Mouse (Mus musculus) left cerebral cortex, postnatal 10 days (tissue): Measurements from ENCODE around the gene AA467197. TPM values are rescaled to one million over a fixed set of nuclear protein-coding genes. Genes with fewer than 3 reads are reported as not detected.

ENCODE experiments used
- DNase-seq, 2 experiments: peaks; one replicate each; pipeline ENCODE4 v3.0.0; 2021 to 2022; ENCODE audit warnings: low spot score in 2 of 2, mixed read lengths in 1 of 2; ENCODE audit errors: extremely low spot score in 1 of 2
- intact Hi-C: fragments of 180-260 bp; cut with DNase I; formaldehyde crosslinking; loops from one replicate; pipeline ENCODE4 v1.15.1; 2025
- total RNA-seq, 2 experiments: library from RNA; stranded (reverse); gene quantifications; 2 replicates each; pipeline ENCODE4 v1.2.3; 2021

The AA467197 gene
- total RNA-seq = under 1 TPM in 1 of 2 experiments, not detected in 1; 0.99 TPM

- intact Hi-C loops = loop anchor here (10.0 kb wide), 1 partner anchor 118 kb away; no protein-coding TSS in a partner anchor
- no peak for DNase-seq
Observed at GRCm38 (mm10) chr2:122636686-122637085, at the start of gene AA467197. AA467197 (plus strand) TSS chr2:122636986.

DNA sequence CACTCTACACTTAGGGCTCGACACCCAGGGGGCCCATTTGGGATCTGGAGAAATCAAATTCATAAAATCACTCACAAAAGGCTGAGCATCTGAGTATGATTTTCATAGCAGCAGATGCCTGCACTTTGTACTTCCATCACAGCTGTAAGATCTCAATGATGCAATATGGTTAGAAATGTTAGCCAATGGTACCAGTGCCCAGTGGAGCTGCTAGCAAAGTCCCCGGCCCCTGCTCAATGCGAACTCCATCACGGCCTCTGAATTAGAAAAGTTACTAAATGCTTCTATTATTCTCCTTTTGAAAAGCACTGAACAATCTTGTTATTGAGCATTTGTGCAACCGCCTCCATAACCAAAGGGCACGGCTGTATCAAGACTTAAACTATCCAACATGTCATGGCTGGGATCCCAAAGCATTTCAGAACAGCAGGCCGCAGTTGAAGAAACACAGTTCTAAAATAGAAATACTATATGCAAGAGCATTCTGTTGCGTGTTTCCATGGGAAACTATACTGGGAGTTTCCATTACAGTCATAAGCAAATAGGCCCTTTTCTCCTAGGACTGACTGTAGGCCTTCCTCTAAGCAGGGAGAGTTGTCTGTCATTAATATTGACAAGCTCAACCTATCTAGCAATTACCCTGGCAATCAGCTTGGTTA is 48.8 kb upstream of the AA467197 start:
- intact Hi-C loops = no loop called here
- DNase-seq = peak in 1 of 2 experiments; percentile 51

DNA sequence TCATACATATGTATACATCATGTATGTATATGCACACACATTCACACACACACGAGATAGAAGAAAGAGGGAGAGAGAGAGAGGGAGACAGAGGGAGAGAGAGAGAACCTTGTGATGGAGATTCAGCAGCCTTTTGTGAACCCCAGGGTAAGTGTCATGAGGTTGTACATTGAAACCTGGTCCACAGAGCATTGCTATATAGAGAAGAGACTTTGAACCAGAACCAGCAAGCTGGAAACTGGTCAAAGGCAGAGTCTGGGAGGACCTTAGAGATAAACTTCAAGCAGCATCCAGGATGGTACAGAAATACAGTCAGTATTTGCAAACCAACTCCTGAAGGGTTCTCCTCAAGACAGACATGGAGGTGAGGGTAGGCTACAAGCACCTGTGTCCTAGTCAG is 46.4 kb upstream of the AA467197 start:
- DNase-seq = no peak
- intact Hi-C loops = no loop called here

DNA sequence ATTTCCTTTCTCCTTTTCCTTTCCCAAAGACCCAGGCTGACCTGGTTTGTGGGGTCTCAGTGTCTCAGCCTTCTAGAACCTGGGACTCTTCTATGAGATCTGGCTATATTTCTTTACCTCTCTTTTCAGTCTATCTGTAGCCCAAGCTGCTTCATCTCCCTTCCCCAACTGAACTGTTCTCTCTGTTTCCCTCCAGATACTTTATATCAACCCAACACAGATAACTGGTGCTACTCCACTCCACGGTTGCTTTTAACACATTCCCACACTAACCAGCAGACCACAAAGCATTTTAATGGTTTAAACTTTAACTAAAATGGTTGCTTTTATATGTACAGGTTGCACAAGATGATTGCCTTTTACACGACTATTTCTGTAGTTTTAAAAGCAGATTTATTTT is 45.6 kb upstream of the AA467197 start:
- intact Hi-C loops = no loop called here
- DNase-seq = no peak

GRCm38 (mm10) chr2:122595461-122595860 is 41.3 kb upstream of the AA467197 start:
- no peak for DNase-seq
- intact Hi-C loops = no loop called here

GRCm38 (mm10) chr2:122599736-122600135 is 37.0 kb upstream of the AA467197 start:
- intact Hi-C loops = no loop called here
- DNase-seq = no peak

GRCm38 (mm10) chr2:122601354-122601753 is 35.4 kb upstream of the AA467197 start:
- DNase-seq = no peak

GRCm38 (mm10) chr2:122605829-122606228 is 31.0 kb upstream of the AA467197 start:
- intact Hi-C loops = no loop called here
- DNase-seq = no peak

More at GRCm38 (mm10) chr2:122601354-122601753, 35.4 kb upstream of the AA467197 start:
- intact Hi-C loops = no loop called here

GRCm38 (mm10) chr2:122608820-122609219 is 28.0 kb upstream of the AA467197 start:
- DNase-seq = no peak
- intact Hi-C loops = no loop called here

DNA sequence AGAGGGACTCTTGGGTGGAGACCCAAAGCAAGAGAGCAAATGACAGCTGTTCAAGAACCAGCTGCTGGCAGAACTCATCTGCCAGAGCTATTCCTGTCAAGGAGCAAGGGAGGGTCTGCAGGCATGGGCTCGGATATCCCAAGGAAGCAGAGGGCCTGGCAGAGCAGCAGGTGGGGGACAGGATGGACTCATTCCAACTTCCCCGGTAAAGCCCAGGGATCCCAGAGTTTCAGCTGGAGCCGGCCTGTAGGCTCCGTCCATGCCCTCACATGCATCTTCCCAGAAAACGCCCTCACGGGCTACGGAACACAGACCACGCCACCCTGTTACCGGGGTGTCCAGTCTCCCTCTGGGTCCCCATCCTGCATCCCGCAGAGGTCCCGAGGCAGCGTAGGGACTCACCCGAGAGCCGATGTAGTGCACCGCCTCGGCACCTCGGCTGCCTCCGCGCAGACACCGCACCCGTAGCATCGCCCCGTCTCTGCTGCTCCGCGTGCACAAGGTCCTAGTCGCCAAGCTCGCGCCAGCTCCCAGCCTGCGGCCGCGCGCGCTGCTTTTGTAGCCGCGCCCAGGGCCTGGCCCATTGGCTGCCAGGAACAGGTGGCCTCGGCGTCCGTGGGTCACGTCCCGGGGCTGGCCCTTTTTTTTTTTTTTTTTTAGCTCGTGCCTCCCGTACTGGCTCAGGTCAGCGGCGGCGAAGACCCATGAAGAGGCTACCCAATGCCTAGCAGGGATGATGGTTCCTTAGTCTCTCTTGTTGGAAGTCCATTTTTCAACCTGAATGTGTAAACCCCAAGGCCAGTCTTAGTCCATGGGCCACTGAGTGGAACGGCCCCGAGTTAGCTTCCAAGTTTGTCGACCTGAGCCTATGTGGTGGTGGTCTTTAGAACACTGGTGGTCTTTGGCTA is 25.8 kb upstream of the AA467197 start, which contains the start of gene Gatm:
Gatm (minus strand) TSS at position 558 of the 908 bp plus-strand sequence.
- peak; percentile 73 to 93 for DNase-seq
- intact Hi-C loops = loop anchor here (5.0 kb wide), 2 partner anchors 39 to 234 kb away; no protein-coding TSS in a partner anchor

DNA sequence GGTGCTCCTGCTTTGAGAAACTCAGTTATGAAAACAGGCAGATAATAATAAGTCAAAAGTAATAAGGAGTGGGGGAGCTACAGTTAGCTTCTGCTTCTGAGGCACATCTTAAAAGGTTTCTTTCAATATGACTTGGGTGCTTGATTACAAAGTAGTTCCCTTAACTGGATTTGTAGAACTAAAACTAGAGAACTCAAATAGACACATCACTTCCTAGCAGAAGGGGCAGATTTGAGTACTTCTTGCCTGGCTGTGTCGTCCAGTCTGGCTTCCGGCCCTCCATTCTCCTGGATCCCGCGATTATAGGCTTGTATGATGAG is 25.2 kb upstream of the AA467197 start:
- intact Hi-C loops = loop anchor here (5.0 kb wide), 2 partner anchors 39 to 234 kb away; no protein-coding TSS in a partner anchor
- no peak for DNase-seq

- peak in 1 of 2 experiments; percentile 43 for DNase-seq
- intact Hi-C loops = no loop called here
Observed at GRCm38 (mm10) chr2:122616237-122616636, 20.5 kb upstream of the AA467197 start.

DNA sequence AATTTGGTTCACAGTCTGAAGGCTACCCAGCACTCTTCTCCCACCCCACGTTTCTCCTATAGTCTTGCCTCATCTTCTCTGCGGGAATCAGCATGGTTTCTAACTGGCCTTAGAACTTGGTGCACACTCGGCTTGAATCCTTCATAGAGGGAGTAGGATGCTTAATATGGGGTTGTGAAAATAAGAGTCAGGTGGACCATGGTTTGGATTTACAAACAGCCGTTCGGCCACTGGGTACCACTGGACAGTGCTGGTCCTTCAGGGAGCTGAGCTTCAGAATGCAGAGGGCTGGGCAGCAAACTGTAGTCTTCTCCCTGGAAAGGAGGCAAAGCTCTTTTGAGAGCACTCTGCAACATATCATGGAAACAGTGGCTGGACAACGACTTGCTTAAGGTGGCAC is 19.0 kb upstream of the AA467197 start:
- intact Hi-C loops = no loop called here
- no peak for DNase-seq

DNA sequence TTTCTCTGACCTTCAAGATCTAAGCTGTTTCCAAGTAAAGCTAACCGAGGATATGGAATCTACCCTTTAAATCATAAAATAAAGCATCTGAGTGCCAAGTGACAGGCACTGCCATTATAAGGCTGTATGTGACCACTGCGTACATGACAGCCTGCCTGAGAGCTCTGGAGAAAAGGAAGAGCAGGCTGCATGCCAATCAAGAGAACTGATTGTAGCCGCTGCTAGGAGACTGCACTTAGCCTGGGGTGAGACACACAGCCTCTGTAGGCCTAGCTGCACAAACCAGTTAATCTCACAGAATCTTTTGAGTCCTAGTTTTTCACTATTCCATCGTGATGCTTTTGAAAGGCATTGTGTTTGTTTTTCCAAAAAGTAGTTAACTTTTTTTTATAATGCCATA is 18.1 kb upstream of the AA467197 start:
- no peak for DNase-seq
- intact Hi-C loops = no loop called here

GRCm38 (mm10) chr2:122621337-122622110 is 15.3 kb upstream of the AA467197 start:
- intact Hi-C loops = loop anchor here (10.0 kb wide), 1 partner anchor 427 kb away; no protein-coding TSS in a partner anchor

GRCm38 (mm10) chr2:122625930-122626329 is 10.9 kb upstream of the AA467197 start:
- DNase-seq = no peak
- intact Hi-C loops = loop anchor here (10.0 kb wide), 1 partner anchor 431 kb away; no protein-coding TSS in a partner anchor

More at GRCm38 (mm10) chr2:122621337-122622110, 15.3 kb upstream of the AA467197 start:
- DNase-seq = no peak

- DNase-seq = peak; percentile 83 to 86
- intact Hi-C loops = loop anchor here (2.0 to 10.0 kb wide), 2 partner anchors 58 to 434 kb away; no protein-coding TSS in a partner anchor
Observed at GRCm38 (mm10) chr2:122628976-122629375, 7.8 kb upstream of the AA467197 start.

GRCm38 (mm10) chr2:122629871-122630270 is 6.9 kb upstream of the AA467197 start:
- DNase-seq = no peak
- intact Hi-C loops = loop anchor here (2.0 to 10.0 kb wide), 3 partner anchors 59 to 435 kb away; no protein-coding TSS in a partner anchor
